Mouse (Mus musculus) CD8-positive naive resting alpha-beta T cell, adult 2 months (primary cell): ENCODE measurements around the gene En1.

ENCODE experiments used
- DNase-seq, 2 experiments: peaks; one replicate each; pipeline ENCODE4 v3.0.0; 2022; ENCODE audit warnings: low read depth in 2 of 2, low spot score in 2 of 2

Gene En1

DNA sequence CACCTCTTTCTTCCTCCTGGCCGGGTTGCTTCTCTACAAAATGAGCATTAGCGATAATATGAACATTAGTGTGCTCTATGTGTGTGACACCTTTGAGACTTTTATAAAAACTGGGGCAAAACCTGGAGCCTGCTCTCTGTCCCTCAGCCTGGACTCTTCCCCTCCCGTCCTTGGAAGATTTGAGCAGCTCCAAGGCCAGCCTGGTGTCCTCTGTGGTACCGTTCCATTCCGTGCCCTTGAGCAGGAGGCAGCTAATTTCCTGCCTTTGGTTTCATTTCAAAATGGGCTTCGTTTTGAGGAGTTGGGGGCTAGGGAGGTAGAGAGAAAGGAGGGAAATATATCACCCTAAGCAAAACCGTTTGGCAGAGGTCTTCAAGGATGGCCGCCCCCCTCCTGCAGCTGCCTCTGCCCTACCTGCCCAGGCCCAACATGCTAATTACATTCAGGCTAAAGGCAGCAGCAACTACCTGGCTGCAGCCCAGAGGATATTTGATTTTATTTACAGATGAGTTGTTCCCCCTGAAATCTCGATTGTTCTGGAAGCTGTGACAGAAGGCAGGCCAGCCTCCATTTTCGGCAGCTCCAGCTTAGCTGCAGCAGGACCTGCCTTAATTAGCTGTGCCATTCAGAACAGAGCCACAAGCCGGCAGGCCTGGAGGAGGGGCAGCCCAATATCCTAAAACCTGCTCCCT lies 24.9 kb downstream of the En1 start:
- no peak for DNase-seq

GRCm38 (mm10) chr1:120627622-120628001 lies 25.4 kb downstream of the En1 start:
- DNase-seq: no peak

GRCm38 (mm10) chr1:120628821-120629220 lies 26.6 kb downstream of the En1 start:
- no peak for DNase-seq

DNA sequence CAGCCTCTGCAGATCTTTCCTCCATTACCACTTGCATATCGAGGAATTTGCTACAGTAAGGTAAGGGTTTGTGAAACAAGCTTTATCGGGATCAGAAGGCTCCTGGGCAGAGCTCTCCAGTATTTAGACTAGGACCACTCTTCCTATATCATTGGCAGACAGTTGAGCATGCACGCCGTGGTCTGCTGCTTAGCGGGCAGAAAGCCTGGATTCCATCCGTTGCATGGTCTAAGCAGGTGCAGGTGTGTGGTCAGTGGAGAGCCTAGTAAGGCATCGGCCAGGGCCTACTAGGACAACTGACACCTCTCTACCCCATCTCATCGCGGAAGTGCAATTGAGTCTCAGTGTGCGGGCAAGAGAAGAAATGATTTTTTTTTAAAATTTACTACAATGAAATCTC lies 41.2 kb downstream of the En1 start:
- no peak for DNase-seq

- no peak for DNase-seq
Measured at GRCm38 (mm10) chr1:120643848-120644711, 41.9 kb downstream of the En1 start.

DNA sequence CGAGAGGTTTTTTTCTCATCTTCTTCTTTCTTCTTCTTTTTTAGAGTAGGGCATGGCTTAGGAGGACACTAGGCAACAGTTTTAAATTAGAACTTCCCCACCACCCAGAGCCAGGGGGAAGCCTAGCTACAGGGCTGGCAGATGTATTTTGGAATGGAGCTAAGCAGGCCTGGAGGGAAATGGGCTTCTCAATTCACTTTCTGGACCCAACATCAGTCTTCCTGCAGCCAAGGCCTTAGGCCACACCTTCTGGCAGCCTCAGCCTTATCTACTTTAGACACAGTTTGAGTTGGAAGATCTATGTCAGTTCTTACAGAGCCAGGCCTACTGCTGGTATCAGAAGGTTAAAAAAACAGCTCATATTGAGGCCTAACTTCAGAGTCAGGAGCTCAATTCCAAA lies 42.5 kb downstream of the En1 start:
- no peak for DNase-seq

- no peak for DNase-seq
Measured at GRCm38 (mm10) chr1:120650068-120650467, 47.9 kb downstream of the En1 start.

GRCm38 (mm10) chr1:120651997-120652396 lies 49.8 kb downstream of the En1 start:
- DNase-seq: no peak

GRCm38 (mm10) chr1:120654950-120655396 lies 52.8 kb downstream of the En1 start:
- no peak for DNase-seq
